Mouse (Mus musculus): ENCODE measurements around the gene Peli2.

The Peli2 gene

DNA sequence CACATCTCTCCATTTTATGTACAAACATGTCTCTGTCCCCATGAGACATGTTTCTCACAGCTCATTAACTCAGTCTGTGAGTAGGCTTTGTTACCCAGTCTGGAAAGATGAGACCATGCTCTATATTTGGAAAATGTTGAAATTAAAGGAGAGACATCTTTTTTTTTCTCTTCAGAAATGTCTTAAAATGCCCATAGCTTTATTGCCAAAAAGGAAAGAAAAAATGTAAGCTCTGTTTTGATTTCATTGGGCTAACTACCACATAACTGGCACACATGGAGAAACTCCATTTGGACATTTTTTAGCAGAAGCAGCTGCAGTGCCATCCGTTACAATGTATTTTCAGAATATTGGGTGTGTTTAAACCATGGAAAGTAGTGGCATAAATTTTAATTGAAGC, 103.6 kb downstream of the Peli2 start:
- no peak for DNase-seq (ENCODE audit: low spot score)

DNA sequence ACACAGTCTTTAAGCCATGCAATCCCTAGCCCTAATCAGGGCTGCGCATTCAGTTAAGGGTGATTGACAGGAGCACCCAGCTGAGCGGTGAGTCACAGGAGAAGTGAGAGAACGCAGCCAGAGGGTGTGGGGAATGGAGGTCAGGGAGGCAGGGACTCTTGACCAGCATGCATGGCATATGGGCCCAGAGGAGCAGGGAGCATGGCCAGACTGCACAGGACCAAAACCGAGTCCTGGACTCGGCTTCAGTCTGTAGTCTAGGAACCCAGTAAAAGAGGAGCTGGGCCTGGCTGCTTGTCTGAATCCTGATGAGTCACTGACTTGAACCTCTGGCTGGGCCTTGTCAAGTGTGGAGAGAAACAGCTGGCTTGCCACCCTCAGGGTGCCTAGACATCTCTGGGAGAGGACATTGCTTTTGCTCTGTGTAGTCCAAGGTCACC, 104.3 kb downstream of the Peli2 start:
- no peak for DNase-seq (ENCODE audit: low spot score)

DNA sequence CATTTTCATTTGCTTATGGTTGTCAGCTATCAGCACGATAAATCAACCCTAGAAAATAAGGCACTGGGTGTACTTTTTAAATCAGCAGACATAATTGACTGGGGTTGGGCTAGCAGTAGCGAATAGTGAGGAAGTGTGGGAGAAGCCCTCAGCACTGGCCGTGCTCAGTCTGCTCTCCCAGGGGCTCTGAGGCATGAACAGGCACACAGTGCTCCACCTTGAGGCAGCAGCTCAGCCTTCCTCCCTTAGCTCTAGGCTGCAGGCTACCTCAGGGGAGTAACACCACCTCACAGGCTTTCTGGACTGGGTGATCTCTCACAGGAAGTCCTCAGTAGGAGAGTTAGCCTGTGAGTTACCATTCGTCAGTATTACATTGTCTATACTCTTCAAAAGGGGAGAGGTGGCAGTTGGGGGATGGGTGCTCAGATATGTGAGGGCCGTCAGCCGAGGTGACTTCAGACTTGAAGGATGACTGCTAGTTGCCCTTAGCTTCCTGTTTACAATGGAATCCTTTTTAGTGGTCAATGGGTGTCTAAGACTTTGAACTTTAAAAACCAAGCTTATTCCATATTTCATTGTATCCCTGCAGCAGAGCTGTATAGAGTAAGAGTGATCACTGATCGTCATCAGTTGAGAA, 105.3 kb downstream of the Peli2 start:
- no peak for DNase-seq (ENCODE audit: low spot score)

DNA sequence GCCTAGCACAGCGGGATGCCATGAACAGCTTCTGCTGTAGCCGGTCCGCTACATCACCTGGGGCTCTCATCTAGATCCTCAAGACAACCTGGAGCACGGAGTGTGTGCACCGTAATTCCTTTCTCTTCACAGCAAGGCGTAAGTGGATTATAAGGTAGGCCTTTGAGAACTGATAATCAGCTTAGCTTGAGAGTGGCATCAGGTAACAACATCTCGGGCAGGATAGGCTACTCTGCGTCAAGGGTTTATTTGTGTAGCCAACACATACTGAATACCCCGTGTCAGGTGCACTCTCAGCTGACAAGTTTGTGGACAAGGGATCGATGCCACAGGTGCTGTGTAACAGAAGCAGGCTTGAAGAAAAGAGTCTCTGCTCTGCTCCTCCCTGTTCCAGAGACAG, 106.1 kb downstream of the Peli2 start:
- no peak for DNase-seq (ENCODE audit: low spot score)

DNA sequence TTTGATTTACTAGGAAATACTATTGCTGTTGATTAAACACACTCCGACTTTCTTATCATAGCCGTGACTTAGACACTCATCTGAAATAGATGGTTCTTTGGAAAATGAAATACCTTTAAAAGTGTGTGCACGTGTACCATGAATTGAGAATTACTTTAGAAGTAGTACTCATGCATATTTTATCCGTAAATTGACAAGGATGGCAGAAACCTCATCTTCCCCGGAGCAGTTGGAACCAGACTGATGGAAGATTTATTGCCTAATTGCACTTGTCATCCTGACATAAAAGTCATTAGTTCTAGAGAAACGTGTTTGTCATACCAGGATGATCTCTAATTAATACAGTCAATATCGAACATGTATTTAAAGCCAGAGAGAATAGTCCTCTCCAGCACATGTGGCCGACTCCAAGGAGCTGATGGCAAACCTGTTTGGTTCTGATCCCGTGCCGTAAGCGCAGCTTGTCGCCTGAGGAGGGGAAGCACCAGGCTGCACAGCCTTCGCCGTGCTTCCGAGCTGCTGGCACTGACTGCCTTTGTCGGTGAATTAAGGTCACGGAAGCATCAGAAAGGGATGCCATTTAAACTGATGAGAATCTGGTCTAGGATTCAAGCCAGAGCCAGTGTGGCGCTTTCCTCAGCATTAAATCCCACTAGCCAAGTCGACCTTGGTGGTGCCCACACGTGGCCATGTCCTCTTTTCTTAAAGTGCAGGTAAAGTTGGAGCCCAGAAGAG, 114.3 kb downstream of the Peli2 start:
- no peak for DNase-seq (ENCODE audit: low spot score)

DNA sequence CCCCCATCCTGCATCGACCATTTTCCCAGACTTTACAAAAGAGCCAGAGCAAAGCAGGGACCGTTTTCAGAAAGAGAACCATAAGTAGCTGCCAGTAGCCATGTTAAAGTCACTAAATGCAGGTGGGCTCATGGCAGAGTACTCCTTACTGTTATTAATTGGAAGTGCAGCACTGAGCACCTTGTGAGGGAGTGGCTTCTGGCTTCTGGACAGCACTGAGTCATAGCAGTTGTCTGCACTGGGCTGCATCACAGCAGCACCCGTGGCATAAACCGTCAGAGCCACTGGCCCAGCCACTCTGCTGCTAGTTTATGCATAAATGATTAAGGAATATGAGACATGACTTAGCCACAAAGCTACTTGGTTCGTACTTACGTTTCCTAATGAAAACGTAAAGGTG, 120.7 kb downstream of the Peli2 start:
- DNase-seq (ENCODE audit: low spot score) = no peak

DNA sequence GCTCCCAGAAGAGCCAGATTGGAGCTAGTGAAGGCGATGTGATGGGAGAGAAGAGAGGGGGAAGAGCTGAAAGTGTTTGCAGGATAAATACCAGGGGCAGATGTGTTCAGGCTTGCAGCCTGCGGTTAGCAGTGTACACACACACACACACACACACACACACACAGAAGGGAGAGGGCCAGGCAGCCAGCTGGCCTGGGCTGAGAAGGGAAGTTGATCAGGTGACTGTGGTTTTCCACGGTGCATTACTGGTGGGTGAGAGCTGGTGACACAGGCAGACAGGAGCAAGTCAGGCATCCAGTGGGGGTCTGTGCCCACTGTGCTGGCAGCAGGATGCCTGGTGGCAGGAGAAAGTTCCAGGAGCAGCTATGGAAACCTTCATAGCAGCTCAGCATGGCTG, 125.6 kb downstream of the Peli2 start:
- no peak for DNase-seq (ENCODE audit: low spot score)

DNA sequence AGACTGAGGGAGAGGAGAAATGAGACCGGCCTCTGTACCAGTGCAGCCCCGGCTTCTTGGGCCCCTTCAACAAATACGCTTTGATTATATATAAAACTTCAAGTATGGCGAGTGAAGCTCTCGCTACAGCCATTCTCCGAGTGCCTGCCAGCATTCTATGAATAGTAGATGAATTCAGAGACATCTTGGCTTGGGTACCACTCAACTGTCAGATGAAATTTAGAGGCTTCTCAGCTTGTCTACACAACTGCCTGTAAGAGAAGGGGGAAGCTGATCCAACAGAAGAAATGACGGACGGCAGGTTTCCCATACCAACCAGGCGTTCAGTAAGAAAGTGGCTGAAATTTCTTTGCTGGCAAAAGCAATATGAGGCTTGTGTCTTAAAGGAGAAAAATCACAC, 126.3 kb downstream of the Peli2 start:
- no peak for DNase-seq (ENCODE audit: low spot score)

DNA sequence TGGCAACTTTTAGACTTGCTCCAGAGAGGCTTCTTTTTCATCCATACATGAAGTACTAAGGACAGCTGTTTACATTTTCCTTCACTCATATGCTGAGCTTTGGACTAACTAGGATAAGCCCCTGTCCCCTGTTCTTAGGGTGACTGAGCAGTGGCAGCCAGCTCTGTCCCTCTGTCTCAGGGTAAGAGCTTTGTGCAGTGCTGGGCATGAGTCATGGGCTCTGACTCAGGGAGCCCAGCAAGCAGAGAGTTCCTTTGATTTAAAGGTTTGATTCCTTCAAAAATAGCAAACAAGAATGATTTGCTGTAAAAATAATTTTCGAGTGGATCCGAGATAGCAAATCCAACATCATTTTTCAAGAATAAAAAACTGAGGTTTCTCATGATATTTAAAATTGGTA, 128.8 kb downstream of the Peli2 start:
- DNase-seq (ENCODE audit: low spot score) = no peak

DNA sequence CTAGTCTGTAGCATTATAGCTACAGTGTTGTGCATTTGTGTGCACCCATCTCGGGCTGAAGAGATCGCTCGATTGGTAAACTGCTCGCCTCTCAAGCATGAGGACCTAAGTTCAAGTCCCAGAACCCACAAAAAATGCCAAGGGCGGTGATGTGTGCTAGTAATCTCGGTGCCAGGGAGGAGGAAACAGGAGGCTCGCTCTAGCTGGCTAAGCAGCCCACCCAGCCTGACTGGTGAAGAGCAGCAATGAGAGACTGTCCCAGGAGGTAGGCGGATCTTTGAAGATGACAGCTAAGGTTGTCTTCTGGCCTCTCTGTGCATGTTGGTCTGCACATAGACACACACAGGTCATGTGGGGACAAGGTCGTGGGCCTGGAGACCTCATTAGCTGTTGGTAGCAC, 129.3 kb downstream of the Peli2 start:
- no peak for DNase-seq (ENCODE audit: low spot score)

DNA sequence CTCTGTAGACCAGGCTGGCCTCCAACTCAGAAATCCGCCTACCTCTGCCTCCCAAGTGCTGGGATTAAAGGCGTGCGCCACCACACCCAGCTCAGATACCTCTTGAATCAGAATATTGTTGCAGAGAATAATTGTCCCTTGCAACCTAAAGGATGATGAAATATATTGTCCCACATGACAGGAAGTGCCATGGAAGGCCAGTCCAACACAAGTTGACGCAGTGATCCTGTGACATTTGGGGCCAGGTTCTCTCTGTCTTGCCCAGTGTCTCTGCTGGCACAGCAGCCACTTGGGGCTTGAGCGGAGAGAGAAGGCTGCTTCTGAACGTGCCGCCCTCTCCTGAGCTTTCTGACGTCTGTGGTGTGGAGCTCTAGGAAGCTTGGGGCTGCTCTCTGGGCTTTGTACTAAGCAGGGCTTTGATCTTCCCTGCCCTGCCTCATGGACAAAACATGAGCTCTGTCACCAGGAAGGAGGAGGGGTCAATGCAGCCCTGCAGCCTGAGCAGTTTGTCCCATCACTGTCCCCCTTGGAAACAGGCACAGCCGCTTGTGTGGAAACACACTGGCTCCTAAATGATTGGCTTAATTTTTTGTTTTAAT, 130.9 kb downstream of the Peli2 start:
- no peak for DNase-seq (ENCODE audit: low spot score)

DNA sequence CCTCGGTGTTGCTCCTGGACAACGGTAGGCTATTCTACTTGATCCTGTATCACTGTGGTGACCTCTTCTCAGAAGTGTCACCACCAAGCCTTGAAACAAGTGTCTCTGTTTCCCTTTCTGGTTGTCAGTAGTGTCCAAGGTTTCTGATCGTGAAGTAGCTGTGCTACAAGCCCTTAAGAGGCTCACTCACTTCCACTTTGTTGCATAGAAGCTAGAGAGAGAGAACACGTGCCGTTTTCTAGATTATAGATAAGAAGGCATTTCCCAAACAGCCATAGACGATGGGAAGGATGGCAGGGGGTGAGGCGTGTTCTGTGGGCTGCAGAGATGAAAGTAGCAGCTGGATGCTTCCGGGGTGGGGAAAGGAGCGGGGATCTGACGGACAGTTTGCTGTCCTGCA, 132.6 kb downstream of the Peli2 start:
- DNase-seq (ENCODE audit: low spot score) = no peak

DNA sequence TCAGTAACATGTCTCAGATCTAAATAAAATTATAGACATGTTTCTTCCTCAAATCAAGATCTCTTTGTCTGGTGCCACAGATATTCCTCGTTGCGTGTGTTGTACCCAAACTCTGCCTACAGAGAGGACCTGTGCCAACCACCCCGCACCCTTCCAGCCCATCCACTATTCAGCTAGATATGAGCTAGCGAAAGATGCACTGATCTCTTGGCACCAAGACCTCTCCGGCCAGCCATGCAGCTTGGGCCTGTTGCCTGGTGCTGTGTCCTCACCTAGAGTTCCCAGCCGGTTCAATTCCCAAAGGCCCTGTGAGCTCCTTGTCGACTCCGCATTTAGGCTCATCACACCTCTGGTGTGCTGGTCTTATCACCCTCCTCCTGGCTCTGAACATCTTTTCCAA, 134.1 kb downstream of the Peli2 start:
- no peak for DNase-seq (ENCODE audit: low spot score)

DNA sequence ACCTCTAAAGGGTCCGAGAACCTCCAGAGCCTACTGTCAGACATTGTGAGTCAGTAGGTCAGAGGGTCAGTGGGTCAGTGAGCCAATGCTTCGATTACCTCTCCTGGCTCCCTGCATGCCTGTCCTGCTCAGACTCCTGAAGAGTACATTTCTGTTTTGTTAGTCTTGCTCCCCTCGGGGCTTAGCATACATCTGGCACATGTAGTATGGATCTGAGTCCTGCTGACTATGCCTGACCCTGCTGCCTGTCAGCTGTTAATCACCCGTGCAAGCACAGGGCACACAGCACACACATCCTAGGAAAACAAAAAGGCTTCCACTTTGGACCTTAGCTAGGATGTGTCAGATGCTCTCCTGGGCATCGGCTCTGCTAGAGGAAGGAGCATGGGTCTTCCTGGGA, 134.7 kb downstream of the Peli2 start:
- DNase-seq (ENCODE audit: low spot score) = no peak

DNA sequence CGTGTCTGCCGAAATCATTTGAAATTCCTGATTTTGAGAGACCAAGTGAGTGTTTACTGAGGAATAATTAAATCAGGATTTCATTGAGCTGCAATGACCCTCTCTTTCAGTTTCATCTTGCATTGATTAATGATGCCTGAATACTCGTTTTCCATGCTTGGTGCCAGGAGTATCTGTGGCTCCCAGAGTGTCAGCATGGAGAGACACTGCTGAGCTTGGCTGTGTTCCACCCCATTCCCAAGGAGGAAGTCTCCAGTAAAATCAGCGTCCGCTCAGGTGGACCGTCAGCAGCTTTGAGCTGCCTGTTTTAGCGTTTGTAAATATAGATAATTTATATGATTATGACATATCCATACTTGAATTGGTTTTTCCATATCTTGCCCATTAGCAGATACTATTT, 137.1 kb downstream of the Peli2 start:
- DNase-seq (ENCODE audit: low spot score) = no peak

DNA sequence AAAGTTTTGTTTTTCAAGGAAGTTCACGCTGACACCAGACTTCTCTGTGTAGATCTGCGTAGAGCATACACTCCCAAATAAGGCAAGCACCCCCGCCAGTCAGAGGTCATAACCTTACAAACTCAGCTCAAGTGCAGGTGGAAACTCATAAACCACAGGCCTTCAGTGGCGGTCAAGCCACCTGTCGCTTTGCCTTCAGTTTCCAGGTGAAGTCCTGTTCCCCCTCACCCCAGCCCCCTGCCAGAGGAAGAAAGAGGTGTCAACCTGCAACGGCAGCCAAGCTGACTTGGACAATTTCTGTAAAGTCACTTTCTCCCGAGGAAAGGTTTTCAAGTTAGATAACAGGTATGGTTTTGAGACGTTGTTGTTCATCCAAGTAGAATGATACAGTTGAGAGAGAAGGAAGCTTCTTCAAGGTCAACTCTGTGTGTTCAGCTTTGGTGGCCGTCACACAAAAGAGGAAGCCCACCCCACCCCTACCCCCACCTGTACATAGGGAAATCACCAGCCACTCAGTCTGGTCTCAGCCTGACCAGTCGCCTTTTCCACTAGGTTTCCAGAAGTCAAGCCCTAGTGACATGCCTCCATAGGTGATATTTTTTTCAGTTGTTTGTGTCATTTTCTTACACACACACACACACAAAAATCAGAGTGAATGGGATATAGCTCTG, 138.2 kb downstream of the Peli2 start:
- DNase-seq (ENCODE audit: low spot score) = no peak

DNA sequence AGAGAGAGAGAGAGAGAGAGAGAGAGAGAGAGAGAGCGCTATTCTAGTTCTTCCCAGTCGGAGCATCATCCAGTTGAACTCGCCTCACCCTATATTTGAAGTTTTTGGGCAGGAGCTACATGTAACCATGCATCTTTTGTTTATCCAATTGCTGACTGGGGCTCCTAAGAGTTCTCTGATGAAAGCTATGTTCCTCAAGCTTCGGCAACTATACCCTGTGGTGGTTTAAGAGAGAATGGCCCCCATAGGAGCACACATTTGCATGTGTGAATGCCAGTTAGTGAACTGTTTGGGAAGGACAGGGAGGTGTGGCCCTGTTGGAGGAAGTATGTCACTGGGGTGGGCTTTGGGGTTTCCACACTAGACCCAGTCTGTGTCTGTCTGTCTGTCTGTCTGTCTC, 142.5 kb downstream of the Peli2 start:
- no peak for DNase-seq (ENCODE audit: low spot score)

DNA sequence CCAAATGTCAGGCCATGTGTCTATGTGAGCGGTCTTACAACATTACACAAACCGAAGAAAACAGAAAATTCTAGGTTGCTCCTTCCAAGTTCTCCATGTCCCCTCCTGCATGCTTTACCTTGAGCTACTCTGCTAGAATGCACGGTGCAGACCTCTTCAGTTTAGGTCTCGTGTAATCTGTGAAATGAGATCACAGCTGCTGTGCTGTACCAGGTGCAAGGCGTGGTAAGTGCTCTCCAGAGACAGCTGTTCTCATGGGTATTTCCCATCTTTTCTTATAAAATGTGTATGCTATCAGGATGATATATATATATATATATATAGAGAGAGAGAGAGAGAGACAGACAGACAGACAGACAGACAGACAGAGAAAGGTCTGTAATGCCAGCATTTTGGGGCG, 146.1 kb downstream of the Peli2 start:
- DNase-seq (ENCODE audit: low spot score) = no peak

DNA sequence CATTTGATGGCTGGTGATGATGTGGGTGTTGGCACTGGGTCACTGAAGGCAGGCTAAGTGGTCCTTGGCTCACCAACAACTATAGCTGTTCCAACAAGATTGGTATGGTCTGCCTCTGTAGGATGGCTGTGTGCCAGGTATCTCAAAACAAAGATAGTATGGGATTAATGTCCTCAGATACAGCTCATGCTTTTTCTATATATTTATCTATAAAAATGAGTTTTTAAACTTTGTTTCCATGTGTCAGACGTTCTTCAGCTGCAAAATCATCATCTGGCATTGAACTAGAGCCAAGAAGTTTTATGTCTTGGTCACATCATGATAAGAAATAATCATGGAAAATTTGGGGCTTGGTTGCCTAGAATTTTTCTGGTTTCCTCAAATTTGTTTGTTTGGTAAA, 157.7 kb downstream of the Peli2 start:
- DNase-seq (ENCODE audit: low spot score) = no peak

DNA sequence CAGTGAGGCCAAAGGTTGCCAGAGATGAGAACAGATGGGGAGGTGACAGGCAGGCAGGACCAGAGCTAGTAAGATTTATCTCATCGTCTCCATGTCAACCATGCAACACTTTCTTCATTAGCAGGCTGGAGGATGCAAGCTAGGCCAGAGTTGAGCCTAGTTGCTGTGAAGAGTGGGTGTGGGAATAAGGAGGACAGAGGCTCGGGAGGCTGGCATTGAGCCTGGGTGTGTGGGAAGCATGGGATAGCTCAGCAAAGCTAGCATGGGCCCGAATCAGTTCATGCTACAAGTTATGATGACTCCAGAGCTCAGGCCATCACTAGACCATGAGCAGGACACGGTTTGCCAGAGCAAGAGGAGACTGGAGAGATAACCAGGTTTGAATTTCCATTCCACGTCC, 166.3 kb downstream of the Peli2 start:
- DNase-seq (ENCODE audit: low spot score) = no peak

DNA sequence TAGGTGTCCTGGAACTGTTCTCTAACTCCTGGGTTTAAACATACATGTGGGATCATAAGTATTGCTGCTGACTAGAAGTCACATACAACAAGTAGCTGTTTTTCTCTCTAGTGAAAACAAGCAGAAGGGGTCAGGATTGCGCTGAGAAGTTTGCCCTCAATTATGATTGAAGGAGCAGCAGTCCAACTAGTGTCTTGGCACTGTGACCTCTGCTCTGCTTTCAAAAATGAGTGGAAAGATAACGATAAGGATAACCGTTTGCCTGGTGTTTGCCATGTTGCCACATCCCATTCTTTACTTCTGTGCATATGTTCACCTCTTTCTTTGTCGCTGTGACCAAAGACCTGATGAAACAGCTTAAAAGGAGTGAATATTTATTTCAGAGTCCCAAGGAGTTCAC, 167.0 kb downstream of the Peli2 start:
- no peak for DNase-seq (ENCODE audit: low spot score)

DNA sequence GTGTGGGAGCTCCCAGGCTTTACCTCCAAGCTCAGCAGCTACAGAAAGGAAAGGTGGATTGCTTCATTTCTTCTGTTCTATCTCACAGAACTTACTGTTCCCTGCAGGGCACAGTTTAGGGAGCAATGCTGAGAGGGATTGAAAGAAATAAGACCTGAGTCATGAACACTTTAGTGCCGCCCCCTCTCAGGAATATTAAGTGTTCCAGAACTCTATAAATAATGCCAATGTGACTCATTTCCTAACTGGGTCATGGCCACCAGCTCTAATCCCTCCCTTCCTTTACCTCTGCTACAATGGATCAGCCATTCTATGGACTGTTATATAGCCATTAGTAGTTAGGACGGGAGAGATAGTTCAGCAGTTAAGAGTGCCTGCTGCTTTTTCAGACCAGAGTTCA, 168.0 kb downstream of the Peli2 start:
- DNase-seq (ENCODE audit: low spot score) = no peak
